Mouse (Mus musculus) layer of hippocampus, adult 9-11 months (tissue): ENCODE measurements around the gene Msh3.
"Not testable (repeated sequence)": the region's sequence is repeated elsewhere in the genome, so short reads cannot be mapped to it uniquely, and the experiment has no call there.

Source experiments
- DNase-seq: peaks from one replicate; pipeline ENCODE4 v3.0.0; 2022

Msh3 gene

GRCm38 (mm10) chr13:92354456-92355271 lies at the start of gene Msh3, which contains the start of gene Dhfr:
TSS of gene Msh3 (minus strand) at chr13:92355003.
TSS of gene Dhfr (plus strand) at chr13:92354726.
- peak; percentile 99 for DNase-seq

GRCm38 (mm10) chr13:92403496-92403895 lies 48.7 kb upstream of the Msh3 start:
- no peak for DNase-seq

- no peak for DNase-seq
Observed at GRCm38 (mm10) chr13:92402063-92402462, 47.3 kb upstream of the Msh3 start.

- no peak for DNase-seq
Observed at GRCm38 (mm10) chr13:92398491-92399384, 43.9 kb upstream of the Msh3 start.

GRCm38 (mm10) chr13:92393047-92393661 lies 38.4 kb upstream of the Msh3 start:
- DNase-seq, result no peak

GRCm38 (mm10) chr13:92387367-92387766 lies 32.6 kb upstream of the Msh3 start:
- no peak for DNase-seq

- DNase-seq, result not testable (repeated sequence)
Observed at GRCm38 (mm10) chr13:92371466-92371865, 16.7 kb upstream of the Msh3 start.

GRCm38 (mm10) chr13:92370811-92371210 lies 16.0 kb upstream of the Msh3 start:
- DNase-seq, result no peak

GRCm38 (mm10) chr13:92365312-92365711 lies 10.5 kb upstream of the Msh3 start:
- no peak for DNase-seq

GRCm38 (mm10) chr13:92361609-92362008 lies 6.8 kb upstream of the Msh3 start:
- no peak for DNase-seq

- DNase-seq, result no peak
Observed at GRCm38 (mm10) chr13:92357644-92358043, 2.8 kb upstream of the Msh3 start.

- DNase-seq, result no peak
Observed at GRCm38 (mm10) chr13:92356376-92356775, 1.6 kb upstream of the Msh3 start.

GRCm38 (mm10) chr13:92355272-92355643 lies 455 bp upstream of the Msh3 start:
- no peak for DNase-seq

GRCm38 (mm10) chr13:92353956-92354355 lies 847 bp downstream of the Msh3 start:
- DNase-seq, result no peak

GRCm38 (mm10) chr13:92351100-92351499 lies 3.7 kb downstream of the Msh3 start:
- DNase-seq, result no peak

GRCm38 (mm10) chr13:92346338-92346737 lies 8.5 kb downstream of the Msh3 start:
- no peak for DNase-seq

GRCm38 (mm10) chr13:92344033-92344432 lies 10.8 kb downstream of the Msh3 start:
- no peak for DNase-seq

GRCm38 (mm10) chr13:92339787-92340186 lies 15.0 kb downstream of the Msh3 start:
- no peak for DNase-seq

- DNase-seq, result no peak
Observed at GRCm38 (mm10) chr13:92337773-92338462, 16.9 kb downstream of the Msh3 start.

- no peak for DNase-seq
Observed at GRCm38 (mm10) chr13:92336857-92337256, 17.9 kb downstream of the Msh3 start.

- no peak for DNase-seq
Observed at GRCm38 (mm10) chr13:92332103-92332879, 22.5 kb downstream of the Msh3 start.

- no peak for DNase-seq
Observed at GRCm38 (mm10) chr13:92330621-92331020, 24.2 kb downstream of the Msh3 start.
